Mouse (Mus musculus) urinary bladder, postnatal 25 days (tissue): ENCODE data around the gene Gnat3.

Source experiments
- DNase-seq: peaks from one replicate; pipeline ENCODE4 v3.0.0; 2022; ENCODE audit warnings: low spot score

Gnat3 gene

DNA sequence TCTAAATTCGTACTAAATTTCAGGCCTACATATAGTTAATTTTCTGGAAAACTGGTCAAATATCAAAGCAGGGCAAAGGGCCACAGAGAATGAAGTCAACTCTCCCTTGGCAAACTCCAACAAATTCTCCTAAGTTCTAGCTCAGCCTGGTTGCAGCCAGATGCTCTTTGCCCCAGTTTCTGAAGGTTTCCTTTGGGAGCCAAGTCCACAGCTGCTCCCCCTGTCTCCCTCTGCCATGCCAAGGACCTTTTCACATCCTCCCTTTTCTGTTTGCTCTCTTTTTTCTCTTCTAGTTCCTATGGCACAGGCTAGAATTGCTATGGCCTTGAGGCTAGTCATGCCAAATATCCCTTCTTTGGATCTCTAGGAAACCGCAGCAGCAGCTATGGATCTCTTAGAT, 43.8 kb downstream of the Gnat3 start:
- no peak for DNase-seq

DNA sequence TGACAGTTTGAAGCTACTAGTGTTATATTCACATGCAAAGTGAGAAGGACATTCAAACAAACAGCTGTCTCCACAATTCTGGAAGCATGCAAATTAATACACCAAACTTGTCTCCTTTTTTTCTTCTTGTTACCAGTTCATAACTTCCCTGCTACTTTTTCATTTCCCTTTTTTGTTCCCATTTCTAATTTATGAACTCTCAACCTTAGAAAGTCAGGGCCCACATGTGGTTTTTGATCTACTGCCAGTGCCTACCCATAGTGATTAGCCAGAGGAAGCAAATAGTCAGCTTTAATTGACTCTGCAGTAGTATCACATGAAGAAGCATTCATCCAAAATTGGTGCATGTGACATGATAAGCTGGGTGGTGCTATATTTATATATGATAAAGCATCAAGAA, 44.7 kb downstream of the Gnat3 start:
- DNase-seq: no peak

DNA sequence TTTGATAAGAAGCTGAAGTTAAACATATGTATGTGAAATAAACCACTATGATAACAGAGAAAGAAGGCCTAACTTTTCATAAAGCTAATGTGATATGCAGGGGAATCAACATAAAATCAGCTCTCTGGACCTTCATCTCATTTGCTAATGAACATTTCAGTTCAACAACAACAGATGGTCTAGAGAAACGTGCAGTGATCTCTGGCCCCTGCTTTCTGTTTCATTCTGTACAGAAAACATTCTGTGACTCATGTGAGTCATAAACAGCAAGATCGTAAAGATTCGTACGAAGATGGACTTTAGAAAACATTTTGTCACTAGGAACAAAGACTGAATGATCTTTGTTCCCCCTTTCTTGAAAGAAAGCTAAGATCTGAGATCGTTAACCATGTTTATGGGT, 48.0 kb downstream of the Gnat3 start:
- DNase-seq: no peak

- DNase-seq: no peak
Measured at GRCm38 (mm10) chr5:18013196-18013595, 50.8 kb downstream of the Gnat3 start.

GRCm38 (mm10) chr5:18014209-18014829, 52.0 kb downstream of the Gnat3 start:
- no peak for DNase-seq

- no peak for DNase-seq
Measured at GRCm38 (mm10) chr5:18023347-18023746, 61.0 kb downstream of the Gnat3 start.

DNA sequence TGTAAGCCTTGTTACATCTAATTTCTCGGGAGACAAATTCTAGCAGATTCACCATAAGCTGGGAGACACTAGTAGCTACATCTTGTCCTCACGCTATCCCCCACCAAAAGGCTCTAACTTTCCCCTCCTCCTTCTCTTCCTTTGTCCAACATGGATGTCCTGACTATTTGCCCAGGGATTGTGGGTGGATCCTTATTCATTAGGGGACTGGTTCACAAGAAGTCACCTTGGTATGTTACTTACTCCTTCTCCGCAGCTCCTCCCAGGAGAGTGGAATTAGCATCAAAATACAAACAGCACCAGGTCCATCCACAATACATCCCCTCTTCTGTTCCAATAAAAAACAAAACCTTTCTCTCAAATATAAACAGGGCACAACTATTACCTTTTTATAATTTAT, 65.2 kb downstream of the Gnat3 start:
- no peak for DNase-seq

- DNase-seq: no peak
Measured at GRCm38 (mm10) chr5:18035848-18036638, 73.7 kb downstream of the Gnat3 start.

GRCm38 (mm10) chr5:18043022-18043421, 80.7 kb downstream of the Gnat3 start:
- DNase-seq: peak; percentile 72

- DNase-seq: no peak
Measured at GRCm38 (mm10) chr5:18048841-18049240, 86.5 kb downstream of the Gnat3 start.

- DNase-seq: no peak
Measured at GRCm38 (mm10) chr5:18055323-18055722, 93.0 kb downstream of the Gnat3 start.
